Mouse (Mus musculus) right cerebral cortex, adult 2 months (tissue): ENCODE measurements at regions not wholly inside any gene's neighbourhood (a gene's known extent, or its start where the extent isn't known, plus 50 kb on each side); places are given as distances from the start of the nearest gene placed in this dataset.
"Not testable (repeated sequence)": the region's sequence is repeated elsewhere in the genome, so short reads cannot be mapped to it uniquely, and the experiment has no call there.

Experiments
- DNase-seq, 2 experiments: peaks; one replicate each; pipeline ENCODE4 v3.0.0; 2021 to 2022; ENCODE audit warnings: low spot score in 2 of 2

DNA sequence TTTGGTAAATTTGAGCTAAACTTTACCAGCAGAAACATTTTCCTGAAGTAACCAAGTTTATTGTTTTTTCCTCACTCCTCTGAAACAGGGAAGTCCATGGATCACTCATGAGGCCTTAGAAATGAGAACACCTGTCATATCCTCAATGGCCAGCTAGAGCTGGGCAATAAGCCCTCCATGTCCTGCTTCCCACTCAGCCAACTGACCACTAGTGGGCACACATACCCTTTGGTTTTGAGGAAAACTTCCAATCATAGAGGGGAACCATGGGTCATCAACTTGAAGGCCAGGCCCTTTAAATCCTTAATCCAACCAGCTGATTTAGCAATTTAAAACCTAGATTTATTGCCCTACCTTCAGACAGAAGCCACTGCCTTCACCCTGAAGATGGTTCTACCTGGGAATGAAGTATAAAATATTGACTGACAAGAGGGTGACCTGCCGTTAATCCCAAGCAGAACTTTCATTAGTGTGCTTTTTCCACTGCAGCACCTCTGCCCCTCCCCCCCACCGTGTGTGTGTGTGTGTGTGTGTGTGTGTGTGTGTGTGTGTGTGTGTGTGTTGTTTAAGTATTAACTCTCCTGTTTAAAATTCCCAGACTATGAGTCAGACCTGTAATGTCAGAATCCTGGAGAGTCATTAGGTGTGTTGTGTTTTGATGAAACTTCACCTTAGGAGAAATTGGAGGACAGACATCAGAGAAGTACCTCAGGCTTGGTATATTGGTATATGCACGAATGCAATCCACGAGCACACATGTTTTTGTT is 312.3 kb downstream of the Hdgfl1 start:
- no peak for DNase-seq

DNA sequence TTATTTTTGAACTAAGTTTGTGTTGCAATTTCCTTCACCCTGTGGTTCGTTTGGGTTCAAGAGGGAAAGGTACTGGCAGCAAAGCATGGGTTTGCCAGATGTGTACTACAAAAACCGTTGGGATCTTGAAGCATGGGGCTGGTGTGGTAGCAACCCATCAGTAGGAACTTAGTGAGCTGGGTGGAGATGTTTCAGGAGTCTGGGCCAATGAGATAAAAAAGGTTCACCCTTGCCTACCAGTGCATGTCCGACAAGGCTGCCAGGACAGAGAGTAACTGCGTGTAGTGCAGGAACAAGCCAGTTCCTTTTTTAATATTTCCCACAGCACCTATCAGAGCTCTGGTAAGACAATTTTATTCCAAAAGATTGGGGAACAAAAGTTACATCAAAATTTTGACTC is 343.3 kb downstream of the Hdgfl1 start:
- no peak for DNase-seq

DNA sequence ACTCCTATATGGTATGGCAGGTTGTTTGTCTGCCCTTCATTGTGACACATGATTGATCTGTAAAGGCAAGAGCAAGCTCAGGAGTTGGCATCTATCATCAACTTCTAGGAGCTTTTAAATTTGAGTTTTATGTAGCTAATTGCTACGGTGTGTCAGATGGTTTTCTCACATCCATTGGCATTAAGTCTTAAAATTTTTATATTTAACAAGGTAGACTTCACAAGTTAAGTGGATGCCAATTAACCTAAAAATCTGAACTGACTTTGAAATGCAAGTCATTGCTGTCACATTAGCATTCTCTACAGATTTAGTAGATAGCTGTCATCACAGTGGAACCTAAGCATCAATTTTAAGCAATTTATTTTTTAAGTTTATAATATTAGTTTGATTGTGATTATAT is 345.5 kb downstream of the Hdgfl1 start:
- no peak for DNase-seq

DNA sequence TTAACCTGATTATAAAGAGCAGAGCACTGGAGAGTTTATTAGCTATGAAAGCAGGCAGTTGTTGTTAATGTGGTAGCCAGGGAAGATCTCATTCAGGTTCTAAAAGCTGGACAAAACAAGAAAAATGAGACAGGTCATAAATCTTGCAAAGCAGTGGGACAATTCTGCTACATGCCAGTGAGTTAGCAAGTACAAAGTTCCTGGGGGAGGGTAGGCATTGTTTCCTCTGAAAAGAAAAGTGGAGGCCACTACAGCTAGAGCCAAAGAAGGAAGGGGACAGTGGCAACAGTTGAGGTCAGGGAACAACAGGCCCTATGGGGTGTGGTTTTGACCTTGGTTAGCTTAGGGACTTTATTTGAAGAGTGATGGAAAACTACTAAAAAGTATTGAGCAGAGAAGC is 364.2 kb downstream of the Hdgfl1 start:
- DNase-seq, result no peak

DNA sequence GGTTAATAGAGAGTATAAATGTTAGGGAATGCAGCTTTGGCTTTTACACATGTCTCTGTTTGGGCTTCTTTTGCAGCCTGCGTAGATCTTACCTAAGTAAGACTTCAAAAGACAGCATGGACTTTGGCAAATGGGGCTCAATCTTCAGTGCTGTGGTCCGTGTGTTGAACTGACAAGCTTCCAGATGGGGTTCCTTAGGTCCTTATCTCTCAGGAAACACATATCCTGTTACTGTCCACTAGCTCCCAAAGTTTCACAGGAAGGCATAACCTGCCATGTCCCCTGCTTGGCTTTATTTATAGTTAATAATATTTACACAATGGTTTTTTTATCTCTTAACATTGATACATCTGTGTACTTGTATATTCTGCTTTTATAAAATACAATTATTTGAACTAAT is 365.3 kb downstream of the Hdgfl1 start:
- no peak for DNase-seq

DNA sequence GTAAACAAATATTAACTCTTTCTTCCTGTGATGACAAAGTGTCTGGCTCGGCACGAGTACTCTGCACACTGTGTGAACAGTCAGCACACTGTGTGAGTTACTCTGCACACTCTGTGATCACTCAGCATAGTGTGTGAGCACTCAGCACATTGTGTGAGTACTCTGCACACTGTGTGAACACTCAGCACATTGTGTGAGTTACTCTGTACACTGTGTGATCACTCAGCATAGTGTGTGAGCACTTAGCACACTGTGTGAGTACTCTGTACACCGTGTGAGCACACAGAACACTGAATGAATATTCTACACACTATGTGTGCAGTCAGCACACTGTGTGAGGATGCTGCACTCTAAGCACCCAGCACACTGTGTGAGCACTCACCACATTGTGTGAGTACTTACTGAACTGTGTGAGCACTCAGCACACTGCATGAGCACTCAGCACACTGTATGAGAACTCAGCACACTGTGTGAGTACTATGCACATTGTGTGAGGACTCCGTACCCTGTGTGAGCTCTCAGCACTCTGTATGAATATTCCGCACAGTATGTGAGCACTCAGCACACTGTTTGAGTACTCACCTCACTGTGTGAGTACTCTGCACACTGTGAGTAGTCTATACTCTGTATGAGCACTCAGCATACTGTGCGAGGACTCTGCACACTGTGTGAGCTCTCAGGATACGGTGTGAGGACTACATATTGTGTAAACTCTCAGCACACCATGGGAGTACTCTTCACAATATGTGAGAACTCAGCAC is 381.9 kb downstream of the Hdgfl1 start:
- DNase-seq, result no peak

DNA sequence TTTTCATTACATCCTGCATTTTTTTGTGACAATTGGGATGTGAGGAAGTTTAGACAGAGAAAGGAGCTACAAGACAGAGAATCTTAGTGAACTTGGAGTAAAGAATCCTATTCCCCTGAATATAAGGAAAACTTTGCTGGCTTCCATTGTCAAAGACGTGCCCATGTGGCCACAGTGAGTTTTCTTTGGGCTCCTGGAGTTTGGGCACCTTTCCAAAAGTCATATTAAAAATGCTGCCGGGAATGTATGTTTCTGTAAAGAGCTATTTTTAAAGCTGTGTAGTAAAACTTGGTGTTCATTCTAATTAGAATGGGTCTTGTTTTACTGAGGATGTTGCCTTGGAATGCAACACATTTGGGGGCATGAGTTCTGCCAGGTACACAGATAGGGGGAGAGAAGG is 387.3 kb downstream of the Hdgfl1 start:
- no peak for DNase-seq

DNA sequence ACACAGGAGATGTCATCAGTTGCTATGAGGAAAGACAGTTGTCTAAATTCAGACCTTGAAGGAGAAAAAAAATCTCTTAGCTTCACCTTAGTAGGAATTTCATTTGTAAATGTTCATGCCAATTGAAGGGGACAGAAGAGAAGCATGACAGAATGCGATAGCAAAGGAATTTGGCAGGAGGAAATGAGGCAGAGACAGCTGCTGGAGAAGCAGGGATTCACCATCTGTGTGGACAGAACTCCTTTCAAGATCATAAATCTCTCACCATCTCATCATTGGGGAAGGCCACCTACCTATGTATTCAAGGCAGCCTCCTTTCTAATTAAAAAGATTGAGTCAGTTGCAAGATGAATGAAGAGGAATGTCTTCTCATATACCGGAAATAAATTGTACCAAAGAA is 387.8 kb downstream of the Hdgfl1 start:
- DNase-seq, result peak in 1 of 2 experiments; percentile 5

DNA sequence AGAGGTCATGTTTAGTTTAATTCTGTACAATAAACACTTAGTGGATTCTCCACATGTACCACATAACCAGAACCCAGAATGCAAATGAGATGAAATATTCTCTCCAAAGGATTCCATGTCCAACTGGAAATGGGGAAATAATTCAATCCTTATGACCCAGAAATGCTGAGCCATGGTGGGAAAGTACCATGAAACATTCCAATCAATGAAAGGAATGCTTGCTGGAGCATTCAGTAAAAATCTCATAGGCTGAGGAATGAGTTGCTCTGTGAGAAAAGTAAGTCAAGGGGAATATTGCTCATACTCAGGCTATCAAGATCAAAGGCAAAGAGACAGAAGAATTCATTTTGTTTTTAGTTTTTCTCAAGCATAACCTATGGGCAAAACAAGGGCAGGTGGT is 394.4 kb downstream of the Hdgfl1 start:
- no peak for DNase-seq

DNA sequence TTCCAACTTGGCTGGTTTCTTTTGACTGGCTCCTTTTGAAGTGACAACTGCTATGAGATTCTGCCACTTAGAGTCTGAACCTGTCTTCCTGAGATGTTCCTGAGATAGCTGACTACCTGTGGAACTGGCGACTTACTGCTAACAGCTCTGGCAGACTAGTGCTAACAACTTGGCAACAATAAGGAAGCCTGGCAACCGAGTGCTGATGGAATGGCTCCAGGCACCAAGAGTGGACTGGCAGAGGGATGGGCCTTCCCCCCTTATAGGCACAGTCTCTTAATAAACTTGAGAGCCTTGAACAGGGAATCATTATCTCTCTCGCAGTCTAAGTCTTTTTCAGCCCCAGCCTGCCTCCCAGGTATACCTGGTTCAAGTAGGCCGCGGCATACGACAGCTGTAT is 404.1 kb downstream of the Hdgfl1 start:
- not testable (repeated sequence) for DNase-seq

DNA sequence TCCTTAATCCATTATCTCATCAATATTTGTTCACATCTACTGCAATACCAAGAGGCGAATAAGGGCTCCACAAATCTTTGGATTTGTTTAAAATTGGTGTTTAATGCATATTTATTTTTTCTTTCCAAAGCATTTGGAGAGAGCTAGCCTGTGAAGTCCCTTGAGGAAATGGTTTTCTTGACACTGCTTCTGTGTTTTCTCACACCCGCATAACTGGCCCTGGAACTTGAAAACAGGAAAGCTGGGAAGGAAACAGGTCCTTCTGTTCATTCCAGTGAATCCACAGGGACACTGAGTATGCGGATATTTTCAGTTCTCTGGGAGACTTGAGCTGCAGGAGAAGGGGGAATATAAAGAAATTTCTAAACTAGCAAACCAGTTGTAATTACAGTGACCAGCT is 413.6 kb downstream of the Hdgfl1 start:
- DNase-seq, result no peak

DNA sequence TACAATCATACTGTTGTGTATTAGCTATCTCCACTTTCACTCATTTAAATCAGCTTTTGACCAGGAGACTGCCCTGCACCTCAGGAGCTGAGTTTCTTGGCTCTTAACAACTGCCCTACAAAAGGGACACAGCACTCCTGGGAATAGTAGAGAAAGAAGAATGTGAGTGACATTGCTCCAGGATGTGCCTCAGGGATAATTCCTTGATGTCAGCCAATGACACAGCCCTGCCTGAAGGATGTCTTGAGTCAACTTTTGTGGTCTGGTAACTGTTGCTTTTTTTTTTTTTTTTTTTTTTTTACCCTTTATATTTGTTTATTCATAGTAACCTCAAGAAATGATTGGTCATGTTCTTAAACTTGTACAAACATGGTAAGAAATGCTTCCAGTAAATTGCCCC is 415.5 kb downstream of the Hdgfl1 start:
- no peak for DNase-seq

DNA sequence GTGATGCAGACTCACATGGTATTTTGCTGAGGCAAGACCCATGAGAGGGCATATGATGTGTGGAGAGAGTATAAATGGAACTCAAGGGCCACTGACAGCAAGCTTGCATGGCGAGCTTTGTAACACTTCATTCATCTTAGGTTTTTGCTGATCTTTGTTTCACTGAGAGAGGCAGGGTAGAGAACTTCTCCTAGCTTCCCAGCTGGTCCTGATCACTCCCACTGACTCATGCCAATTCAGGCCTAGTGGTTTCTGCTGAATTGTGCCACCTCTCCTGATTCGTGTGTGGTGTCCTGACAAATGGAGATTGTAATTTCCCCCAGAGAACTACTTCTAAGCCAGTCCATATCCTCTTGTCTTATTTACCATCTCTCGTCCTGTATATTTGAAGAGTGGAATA is 419.5 kb downstream of the Hdgfl1 start:
- DNase-seq, result no peak

DNA sequence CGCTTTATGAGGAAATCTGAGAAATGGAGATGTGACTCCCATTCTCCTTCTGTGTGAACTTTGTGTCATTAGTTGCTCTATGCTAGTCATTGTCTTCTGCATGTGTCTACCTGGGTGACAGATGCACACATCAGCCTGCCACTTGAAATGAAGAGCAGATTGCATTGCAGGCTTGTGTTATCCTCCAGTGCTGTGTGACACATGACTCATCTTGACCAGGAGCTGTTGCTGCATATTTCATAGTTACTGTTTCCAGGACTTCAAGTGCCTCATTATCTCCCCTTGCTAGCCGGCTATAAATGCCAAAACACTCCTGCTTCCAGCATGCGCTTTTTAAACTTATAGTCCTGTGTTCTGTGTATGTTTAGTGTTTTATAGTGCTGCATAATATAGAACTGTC is 431.2 kb downstream of the Hdgfl1 start:
- peak; percentile 2 to 11 for DNase-seq

DNA sequence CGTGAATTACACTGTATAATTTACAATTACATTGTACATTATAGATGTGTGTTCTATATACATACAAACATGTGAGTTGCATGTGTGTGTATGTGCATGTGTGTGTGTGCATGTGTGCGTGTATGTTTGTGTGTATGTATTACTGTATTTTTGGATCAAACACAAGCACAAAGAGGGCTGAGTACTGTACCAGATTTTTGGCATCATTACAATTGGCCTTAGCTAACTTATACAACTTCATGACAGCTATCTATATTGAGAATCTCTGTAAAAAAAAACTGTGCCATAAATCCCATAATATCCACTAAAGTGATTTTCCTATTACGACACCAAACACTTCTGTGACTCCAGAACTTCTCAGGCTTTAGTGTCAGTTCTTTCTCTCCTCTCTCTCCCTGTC is 444.9 kb downstream of the Hdgfl1 start:
- no peak for DNase-seq

DNA sequence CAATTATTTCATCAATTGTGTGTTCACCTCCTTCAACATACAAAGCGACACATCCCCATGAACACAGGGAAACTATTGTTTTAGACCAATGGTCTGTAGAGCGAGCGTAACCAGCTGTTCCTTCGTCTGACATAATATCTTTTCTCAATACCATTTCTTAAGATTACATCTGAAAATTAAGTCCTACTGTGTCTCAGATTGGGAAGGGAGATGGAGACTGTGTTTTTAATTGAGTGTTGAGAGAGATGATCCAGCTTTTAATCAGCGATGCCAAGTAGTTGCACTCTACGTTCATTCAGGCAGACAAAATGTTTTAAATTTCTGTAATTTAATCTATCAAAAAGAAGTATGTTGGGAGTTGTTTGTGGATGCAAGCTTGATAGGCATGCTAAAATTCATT is 445.3 kb downstream of the Hdgfl1 start:
- no peak for DNase-seq

DNA sequence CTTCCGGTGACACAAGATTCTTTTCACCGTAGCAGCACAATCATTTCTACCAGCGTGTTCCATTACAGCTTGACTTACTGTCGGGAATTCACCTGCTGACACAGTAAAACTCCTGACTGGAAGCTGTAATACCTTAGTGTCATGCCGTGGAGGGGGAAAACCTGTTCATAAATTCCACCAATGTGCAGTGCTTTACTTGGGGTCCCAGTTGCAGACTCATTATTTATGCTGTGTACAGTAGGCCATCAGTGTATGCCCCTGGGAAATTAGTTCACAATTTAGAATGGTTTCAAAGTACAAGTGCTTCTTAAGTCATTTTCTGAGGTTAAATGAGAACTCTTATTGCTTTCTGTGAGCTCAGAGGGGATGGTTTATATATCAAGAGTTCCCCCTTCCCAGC is 451.4 kb downstream of the Hdgfl1 start:
- DNase-seq, result no peak

DNA sequence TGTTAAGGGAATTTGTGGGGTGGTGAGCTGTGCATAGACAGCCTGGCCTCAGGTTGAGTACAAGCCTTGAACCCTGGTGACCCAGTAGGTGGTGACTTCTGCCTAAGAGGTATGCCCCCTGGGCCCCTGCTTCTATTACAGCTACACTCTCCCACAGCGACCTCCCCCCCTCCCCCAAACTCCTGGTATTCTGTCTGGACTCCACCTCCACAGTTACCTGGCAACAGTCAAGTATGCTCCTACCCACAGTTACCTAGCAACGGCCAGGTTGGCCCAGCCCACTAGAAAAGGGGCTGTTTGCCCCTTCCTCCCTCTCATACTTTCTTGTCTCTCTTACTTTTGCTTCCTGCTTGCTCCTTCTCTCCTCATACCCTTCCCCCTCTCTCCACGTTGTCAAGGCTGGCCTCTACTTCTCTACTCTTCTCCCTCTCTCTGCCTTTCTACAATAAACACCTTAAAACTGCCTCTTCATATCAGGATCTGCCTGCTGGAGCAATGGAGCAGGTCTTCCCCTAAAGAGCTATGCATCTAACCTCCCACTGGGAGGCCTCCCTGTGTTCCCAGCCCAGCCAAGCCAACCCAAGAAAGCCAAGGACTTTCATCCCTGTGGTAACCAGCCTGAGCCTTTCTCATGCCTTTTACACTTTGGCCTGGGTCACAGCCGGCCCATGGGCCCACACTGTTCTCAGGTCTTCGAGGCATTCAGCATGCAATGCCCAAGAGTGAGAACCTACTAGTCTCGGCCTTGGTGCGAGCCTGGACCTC is 457.5 kb downstream of the Hdgfl1 start:
- no peak for DNase-seq

DNA sequence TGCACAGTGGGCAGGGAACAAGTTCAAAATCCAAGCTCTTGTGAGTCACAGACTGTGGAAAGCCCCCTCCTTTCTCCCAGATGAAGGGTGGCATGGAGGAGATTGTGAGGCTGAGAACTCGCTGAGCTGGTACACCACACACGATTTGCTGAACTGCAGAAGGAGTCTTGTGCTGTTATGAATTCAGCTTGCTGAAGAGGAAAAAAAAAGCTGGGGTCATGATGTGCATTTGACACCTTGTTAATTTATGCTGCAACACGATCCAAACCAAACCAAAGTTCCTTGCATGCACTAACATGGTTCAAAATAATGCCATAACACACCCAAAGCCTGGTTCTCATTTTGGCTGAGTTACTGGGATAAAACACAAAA is 485.9 kb downstream of the Hdgfl1 start:
- DNase-seq, result no peak

DNA sequence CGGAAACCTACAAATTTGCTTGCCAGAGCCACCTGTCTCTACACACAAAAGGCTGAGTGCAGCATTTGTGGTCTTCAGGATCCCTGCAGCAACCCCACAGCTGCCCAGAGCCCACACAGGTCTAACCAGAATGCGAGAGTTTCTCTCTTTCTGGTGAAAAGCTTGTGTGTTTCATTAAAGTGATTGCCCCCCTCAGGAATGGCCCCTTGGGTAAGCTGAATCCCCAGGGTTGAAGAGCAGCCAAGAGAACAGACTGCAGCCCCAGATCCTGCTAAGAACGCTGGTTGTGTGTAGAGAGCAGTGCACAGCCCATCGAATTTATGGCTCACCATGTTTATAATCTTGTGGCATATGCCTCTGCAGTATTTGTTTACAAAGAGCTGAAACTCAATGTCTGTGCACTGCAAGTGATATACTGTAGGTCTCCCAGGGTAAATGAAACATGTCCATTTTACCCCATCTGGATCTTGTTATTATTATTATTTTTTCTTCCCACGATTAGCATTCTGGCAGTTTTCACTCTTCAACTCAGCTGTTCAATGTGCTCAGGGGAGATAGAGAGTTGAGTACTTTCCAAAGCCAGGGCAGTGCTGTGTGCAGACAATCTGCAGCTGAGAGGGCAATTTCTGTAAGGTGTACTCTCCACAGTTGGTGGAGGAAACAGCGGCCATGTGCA is 486.4 kb downstream of the Hdgfl1 start:
- no peak for DNase-seq

DNA sequence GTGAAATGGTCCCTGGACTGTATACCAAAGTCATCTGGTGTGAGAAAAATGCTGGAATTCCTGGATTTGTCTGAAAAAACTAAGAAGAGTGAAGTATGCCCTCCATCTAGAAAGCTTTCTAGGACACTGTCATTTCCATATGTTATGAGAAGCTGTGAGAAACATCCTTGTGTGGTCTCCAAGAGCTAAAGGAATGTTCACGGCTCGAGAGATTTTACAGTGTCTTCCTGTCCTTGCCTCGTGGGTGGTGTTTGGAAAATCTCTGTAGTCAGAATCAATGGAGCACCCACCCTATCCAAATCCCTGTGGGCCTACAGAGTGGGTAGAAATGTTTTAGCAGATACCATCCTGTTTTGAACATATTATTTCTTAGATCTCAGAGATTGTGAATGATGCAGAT is 487.7 kb downstream of the Hdgfl1 start:
- DNase-seq, result no peak

DNA sequence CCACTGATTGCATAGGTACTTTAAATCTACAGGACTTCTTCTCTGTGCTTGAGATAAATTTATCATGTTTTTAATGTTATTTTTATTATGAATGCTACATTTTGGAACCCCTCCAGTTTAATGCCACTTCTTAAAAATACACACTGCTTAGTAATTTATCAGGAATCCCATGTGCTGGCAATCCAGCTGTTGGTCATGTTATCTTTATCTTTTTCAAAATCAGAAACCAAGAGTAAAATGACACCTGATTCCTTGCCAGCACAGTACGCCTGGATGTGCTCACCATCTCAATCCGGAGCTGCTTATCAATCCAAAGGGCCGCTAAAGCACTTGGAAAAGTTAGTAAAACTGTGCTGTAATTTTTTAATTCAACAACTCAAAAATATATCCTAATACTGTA is 497.1 kb downstream of the Hdgfl1 start:
- no peak for DNase-seq
